Mouse (Mus musculus): ENCODE data around the gene Tas2r137.

The Tas2r137 gene

GRCm38 (mm10) chr6:40490933-40491332, at the start of gene Tas2r137:
Tas2r137 (plus strand) TSS chr6:40491233.
- no peak for DNase-seq (ENCODE audit: low spot score in 2 of 2)

- no peak for DNase-seq (ENCODE audit: low spot score in 2 of 2)
Measured at GRCm38 (mm10) chr6:40441276-40441675, 49.8 kb upstream of the Tas2r137 start.

GRCm38 (mm10) chr6:40441755-40442154, 49.3 kb upstream of the Tas2r137 start:
- DNase-seq (ENCODE audit: low spot score in 2 of 2) = no peak

GRCm38 (mm10) chr6:40443281-40443928, 47.6 kb upstream of the Tas2r137 start:
- DNase-seq (ENCODE audit: low spot score in 2 of 2) = no peak

GRCm38 (mm10) chr6:40448626-40449025, 42.4 kb upstream of the Tas2r137 start:
- DNase-seq (ENCODE audit: low spot score in 2 of 2) = no peak

- no peak for DNase-seq (ENCODE audit: low spot score in 2 of 2)
Measured at GRCm38 (mm10) chr6:40454436-40455041, 36.5 kb upstream of the Tas2r137 start.

- DNase-seq (ENCODE audit: low spot score in 2 of 2) = peak in 1 of 2 experiments; percentile 31
Measured at GRCm38 (mm10) chr6:40465710-40466109, 25.3 kb upstream of the Tas2r137 start.

GRCm38 (mm10) chr6:40470916-40471719, 19.9 kb upstream of the Tas2r137 start, which contains the start of gene Ssbp1:
Ssbp1 (plus strand) TSS chr6:40471352.
- peak; percentile 79 to 91 for DNase-seq (ENCODE audit: low spot score in 2 of 2)

- peak in 1 of 2 experiments; percentile 13 for DNase-seq (ENCODE audit: low spot score in 2 of 2)
Measured at GRCm38 (mm10) chr6:40471720-40472010, 19.4 kb upstream of the Tas2r137 start.

- no peak for DNase-seq (ENCODE audit: low spot score in 2 of 2)
Measured at GRCm38 (mm10) chr6:40476132-40476531, 14.9 kb upstream of the Tas2r137 start.

- DNase-seq (ENCODE audit: low spot score in 2 of 2) = no peak
Measured at GRCm38 (mm10) chr6:40479705-40480104, 11.3 kb upstream of the Tas2r137 start.

- no peak for DNase-seq (ENCODE audit: low spot score in 2 of 2)
Measured at GRCm38 (mm10) chr6:40482318-40482717, 8.7 kb upstream of the Tas2r137 start.

GRCm38 (mm10) chr6:40493229-40493628, 2.2 kb downstream of the Tas2r137 start, which contains the start of gene Tas2r108:
Tas2r108 (plus strand) TSS chr6:40493529.
- DNase-seq (ENCODE audit: low spot score in 2 of 2) = no peak

GRCm38 (mm10) chr6:40519408-40519807, 28.4 kb downstream of the Tas2r137 start, which contains the start of gene Prss37:
Prss37 (minus strand) TSS chr6:40519508.
- DNase-seq (ENCODE audit: low spot score in 2 of 2) = no peak

All from spleen, postnatal 10 days (tissue).